Mouse (Mus musculus): Measurements from ENCODE around the gene Ppwd1. TPM values are rescaled to one million over a fixed set of nuclear protein-coding genes. Genes with fewer than 3 reads are reported as not detected.
"Not testable (repeated sequence)": the region's sequence is repeated elsewhere in the genome, so short reads cannot be mapped to it uniquely, and the experiment has no call there.

Ppwd1 gene
- total RNA-seq (2021): 10 to 100 TPM in 1 of 2 experiments, 1 to 10 TPM in 1; 9.3 to 13.7 TPM

DNA sequence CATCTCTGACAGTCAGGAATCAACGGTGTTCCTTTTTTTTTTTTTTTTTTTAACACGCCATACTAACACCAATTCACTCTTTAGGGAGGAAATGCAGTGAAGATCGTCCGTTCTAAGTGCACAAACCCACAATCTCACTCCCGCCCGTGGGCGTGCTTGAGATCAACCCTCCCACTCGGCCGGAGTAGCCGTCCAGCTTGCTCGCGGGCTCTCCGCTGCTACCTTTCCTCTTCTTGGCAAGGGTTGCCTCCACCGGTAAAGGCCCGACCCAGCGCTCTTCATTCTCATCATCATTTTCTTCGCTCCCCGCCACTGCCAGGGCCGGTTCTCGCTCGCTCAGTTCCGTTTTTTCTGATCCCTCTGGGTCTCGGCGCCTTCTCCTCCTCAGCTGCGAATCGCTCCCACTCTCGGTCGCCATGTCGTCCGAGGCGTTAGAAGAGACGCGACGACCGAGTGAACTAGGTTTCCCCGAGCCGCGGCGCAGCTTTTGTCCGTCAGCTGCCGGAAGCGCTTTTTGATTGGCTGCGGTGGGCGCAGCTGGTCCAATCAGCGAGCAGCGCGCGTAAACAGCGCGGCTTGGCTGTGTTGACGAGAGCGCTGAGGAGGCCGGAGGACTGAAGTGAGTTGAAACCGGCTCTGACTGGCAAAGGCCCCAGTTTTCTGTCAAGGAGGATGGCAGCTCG is at the start of gene Ppwd1, which contains the start of gene Cenpk:
Ppwd1 (minus strand) TSS at position 460 of the 683 bp plus-strand sequence.
Cenpk (plus strand) TSS at position 228 of the 683 bp plus-strand sequence.
- peak; percentile 97 for DNase-seq (ENCODE audit: low spot score in 2 of 2)
- intact Hi-C loops (cut with DNase I): loop anchor here (10.0 kb wide), 1 partner anchor 556 kb away; no protein-coding TSS in a partner anchor

- DNase-seq (ENCODE audit: low spot score in 2 of 2): no peak
- intact Hi-C loops (cut with DNase I): no loop called here
Observed at GRCm38 (mm10) chr13:104258997-104259396, 30.4 kb upstream of the Ppwd1 start.

GRCm38 (mm10) chr13:104229181-104229580 is 538 bp upstream of the Ppwd1 start:
- DNase-seq (ENCODE audit: low spot score in 2 of 2): no peak
- intact Hi-C loops (cut with DNase I): loop anchor here (10.0 kb wide), 1 partner anchor 556 kb away; no protein-coding TSS in a partner anchor

DNA sequence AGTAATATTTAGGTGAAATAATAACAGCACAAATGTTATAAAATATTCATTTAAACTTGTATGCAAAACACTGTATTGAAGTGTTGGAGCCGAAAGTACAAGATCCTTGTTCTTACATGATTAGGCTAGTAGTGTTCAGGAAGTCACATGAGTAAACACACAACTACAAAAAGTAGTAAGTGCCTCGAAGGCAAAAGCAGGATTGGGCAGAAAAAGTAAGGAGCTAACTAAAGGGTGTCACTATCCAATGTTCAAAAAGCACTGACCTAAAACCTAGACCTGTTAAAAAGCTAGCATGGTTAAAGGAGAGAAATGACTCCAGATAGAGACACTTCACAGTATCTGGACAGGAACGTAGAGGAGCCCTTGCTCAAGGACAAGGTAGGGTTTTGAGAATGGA is 1.2 kb downstream of the Ppwd1 start:
- no peak for DNase-seq (ENCODE audit: low spot score in 2 of 2)
- intact Hi-C loops (cut with DNase I): loop anchor here (10.0 kb wide), 1 partner anchor 557 kb away; no protein-coding TSS in a partner anchor

- intact Hi-C loops (cut with DNase I): no loop called here
- DNase-seq (ENCODE audit: low spot score in 2 of 2): no peak
Observed at GRCm38 (mm10) chr13:104204313-104204712, 24.3 kb downstream of the Ppwd1 start.

DNA sequence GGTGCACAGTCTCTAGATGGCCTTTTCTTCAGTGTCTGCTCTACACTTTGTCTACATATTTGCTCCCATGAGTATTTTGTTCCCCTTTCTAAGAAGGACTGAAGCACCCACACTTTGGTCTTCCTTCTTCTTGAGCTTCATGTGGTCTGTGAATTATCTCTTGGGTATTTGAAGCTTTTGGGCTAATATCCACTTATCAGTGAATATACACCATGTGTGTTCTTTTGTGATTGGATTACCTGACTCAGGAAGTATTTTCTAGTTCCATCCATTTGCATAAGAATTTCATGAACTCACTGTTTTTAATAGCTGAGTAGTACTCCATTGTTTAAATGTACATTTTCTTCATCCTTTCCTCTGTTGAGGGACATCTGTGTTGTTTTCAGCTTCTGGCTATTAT is 32.8 kb downstream of the Ppwd1 start:
- intact Hi-C loops (cut with DNase I): not testable (repeated sequence)

DNA sequence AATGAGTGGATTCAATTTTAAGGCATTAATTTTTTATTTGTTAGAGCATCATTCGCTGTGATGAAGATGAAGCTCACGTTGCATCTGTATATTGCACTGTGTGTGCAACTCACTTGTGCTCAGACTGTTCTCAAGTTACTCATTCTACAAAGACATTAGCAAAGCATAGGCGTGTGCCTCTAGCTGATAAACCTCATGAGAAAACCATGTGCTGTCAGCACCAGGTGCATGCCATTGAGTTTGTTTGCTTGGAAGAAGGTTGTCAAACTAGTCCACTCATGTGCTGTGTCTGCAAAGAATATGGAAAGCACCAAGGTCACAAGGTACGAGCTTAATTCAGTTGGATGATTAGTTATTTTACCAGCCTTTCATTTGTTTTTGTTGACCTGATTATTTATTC is 41.3 kb downstream of the Ppwd1 start:
- DNase-seq (ENCODE audit: low spot score in 2 of 2): no peak
- intact Hi-C loops (cut with DNase I): no loop called here

More for the DNA sequence above, 32.8 kb downstream of the Ppwd1 start:
- not testable (repeated sequence) for DNase-seq (ENCODE audit: low spot score in 2 of 2)

DNA sequence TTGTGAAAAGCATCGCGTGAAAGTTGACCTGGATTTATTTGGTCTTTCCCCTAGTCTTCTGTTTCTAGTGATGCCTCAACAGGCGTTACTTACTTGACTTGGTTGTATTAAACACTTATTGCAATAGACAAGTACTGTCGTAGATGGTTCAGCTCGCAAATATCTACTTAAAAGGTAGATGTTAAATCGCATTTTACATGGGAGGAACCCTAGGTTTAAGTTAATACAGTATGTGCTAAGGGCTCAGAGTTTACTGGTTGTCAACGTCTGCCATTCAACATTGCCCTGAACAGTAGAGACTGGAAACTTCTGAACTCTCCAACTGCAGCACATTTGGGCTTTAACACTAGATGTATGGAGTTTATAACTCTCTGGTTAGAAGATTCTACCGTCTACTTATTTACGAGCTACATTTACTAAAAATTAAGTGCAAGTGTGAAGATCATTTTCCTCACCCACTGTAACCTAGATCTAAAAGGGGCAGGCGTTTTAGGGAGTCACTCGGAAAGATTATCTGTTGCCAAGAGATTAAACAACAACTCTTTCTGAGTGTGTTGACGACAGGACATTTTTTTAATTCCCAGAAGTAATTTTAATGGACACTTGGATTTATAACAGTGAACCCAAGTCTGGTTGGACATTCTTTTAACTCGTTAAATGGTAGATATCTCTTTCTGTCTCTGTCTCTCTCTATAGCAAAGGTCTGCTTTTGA is 49.3 kb downstream of the Ppwd1 start:
- intact Hi-C loops (cut with DNase I): no loop called here

GRCm38 (mm10) chr13:104178650-104179121 is 50.0 kb downstream of the Ppwd1 start, which contains the start of gene Trim23:
Gene Trim23, plus strand, starts transcription at chr13:104178797.
- peak; percentile 97 for DNase-seq (ENCODE audit: low spot score in 2 of 2)
- intact Hi-C loops (cut with DNase I): no loop called here

More for the DNA sequence above, 49.3 kb downstream of the Ppwd1 start:
- DNase-seq (ENCODE audit: low spot score in 2 of 2): no peak

GRCm38 (mm10) chr13:104177796-104178649 is 50.6 kb downstream of the Ppwd1 start, which contains the start of gene Trappc13:
Gene Trappc13, minus strand, starts transcription at chr13:104178469.
- peak; percentile 81 to 88 for DNase-seq (ENCODE audit: low spot score in 2 of 2)
- intact Hi-C loops (cut with DNase I): no loop called here

- intact Hi-C loops (cut with DNase I): no loop called here
- DNase-seq (ENCODE audit: low spot score in 2 of 2): no peak
Observed at GRCm38 (mm10) chr13:104176874-104177273, 51.8 kb downstream of the Ppwd1 start.

GRCm38 (mm10) chr13:104172498-104172897 is 56.1 kb downstream of the Ppwd1 start:
- no peak for DNase-seq (ENCODE audit: low spot score in 2 of 2)
- intact Hi-C loops (cut with DNase I): no loop called here

DNA sequence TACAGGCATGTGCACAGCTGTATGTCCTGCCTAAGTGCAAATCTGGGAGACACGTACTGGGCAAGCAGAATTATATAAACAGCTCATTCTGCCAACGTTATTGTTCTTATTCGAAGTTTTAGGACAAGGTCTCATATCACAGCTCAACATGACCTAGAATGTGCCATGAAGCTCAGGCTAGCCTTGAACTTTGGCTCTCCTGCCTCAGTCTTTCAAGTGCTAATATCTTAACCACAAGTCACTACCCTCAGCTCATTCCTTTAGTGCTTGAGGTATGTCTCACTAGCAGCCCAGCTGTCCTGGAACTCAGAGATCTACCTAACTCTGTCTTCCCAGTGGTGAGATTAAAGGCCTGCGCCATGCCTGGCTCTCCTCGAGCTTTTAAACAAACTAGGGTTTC is 56.9 kb downstream of the Ppwd1 start:
- DNase-seq (ENCODE audit: low spot score in 2 of 2): no peak
- intact Hi-C loops (cut with DNase I): no loop called here

DNA sequence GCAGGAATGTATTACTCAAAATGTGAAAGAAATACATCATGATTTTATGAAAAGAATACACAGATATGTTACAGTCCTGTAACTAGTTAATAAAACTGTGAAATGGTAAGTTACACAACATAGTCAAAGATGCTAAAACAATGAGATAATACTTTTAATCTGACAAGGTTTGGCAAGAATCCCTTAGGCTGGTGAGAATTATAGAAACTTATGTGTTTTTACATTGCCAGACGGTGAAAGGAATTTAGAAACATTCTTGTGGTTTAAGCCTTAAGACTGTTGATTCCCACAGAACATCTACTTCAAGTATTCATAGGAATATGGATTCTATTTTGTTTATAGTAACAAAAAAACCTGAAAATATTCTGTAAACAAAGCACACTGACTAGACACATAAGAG is 73.0 kb downstream of the Ppwd1 start:
- DNase-seq (ENCODE audit: low spot score in 2 of 2): no peak
- intact Hi-C loops (cut with DNase I): no loop called here

Other genes starting within 250 kb of the Ppwd1 start
- 10 to 100 TPM; 28.9 to 30.4 TPM for gene Nln, start 119.2 kb downstream of the Ppwd1 start, total RNA-seq (2021)
- 100 to 1,000 TPM; 127 to 157 TPM for gene Sgtb, start 119.1 kb downstream of the Ppwd1 start, total RNA-seq (2021)
- 10 to 100 TPM; 52.0 to 55.4 TPM for gene Trappc13, start 50.4 kb downstream of the Ppwd1 start, total RNA-seq (2021)
- gene Trim23, start 50.0 kb downstream of the Ppwd1 start, total RNA-seq (2021): 10 to 100 TPM; 53.9 to 54.4 TPM
- 1 to 10 TPM; 1.0 to 1.2 TPM for gene Cenpk, start 232 bp downstream of the Ppwd1 start, total RNA-seq (2021)
- gene Adamts6, start 59.0 kb upstream of the Ppwd1 start, total RNA-seq (2021): 1 to 10 TPM; 4.4 to 4.9 TPM